Mouse (Mus musculus) neural tube, embryonic 12.5 days (tissue): ENCODE measurements around the gene Calca. TPM values are rescaled to one million over a fixed set of nuclear protein-coding genes. Genes with fewer than 3 reads are reported as not detected.
"Not testable (repeated sequence)": the region's sequence is repeated elsewhere in the genome, so short reads cannot be mapped to it uniquely, and the experiment has no call there.

Experiments used
- ATAC-seq: fragments of 200-750 bp; cut with Nextera tagmentation; 2 replicates; pipeline ENCODE4 v1.8.0; 2017; ENCODE audit warnings: low read depth, mild to moderate bottlenecking, moderate TSS enrichment, moderate library complexity; ENCODE audit not compliant: low FRiP score
- H3K27ac ChIP-seq: fragments of 300-500 bp; sonication (generic); 2 replicates; pipeline ENCODE4 v1.5.1; 2016
- H3K27me3 ChIP-seq: fragments of 300-500 bp; sonication (generic); replicated peaks from 2 replicates; pipeline ENCODE4 v1.6.1; 2016; ENCODE audit warnings: mild to moderate bottlenecking
- H3K36me3 ChIP-seq: fragments of 300-500 bp; sonication (generic); 2 replicates; pipeline ENCODE4 v1.6.1; 2016; ENCODE audit warnings: mild to moderate bottlenecking
- H3K4me1 ChIP-seq: fragments of 300-500 bp; sonication (generic); 2 replicates; pipeline ENCODE4 v1.6.1; 2016
- H3K4me2 ChIP-seq: fragments of 300-500 bp; sonication (generic); replicated peaks from 2 replicates; pipeline ENCODE4 v1.6.1; 2016; ENCODE audit warnings: mild to moderate bottlenecking
- H3K4me3 ChIP-seq: fragments of 300-500 bp; sonication (generic); 2 replicates; pipeline ENCODE4 v1.5.1; 2016
- H3K9ac ChIP-seq: fragments of 300-500 bp; sonication (generic); 2 replicates; pipeline ENCODE4 v1.6.1; 2016; ENCODE audit warnings: mild to moderate bottlenecking
- H3K9me3 ChIP-seq: fragments of 300-500 bp; sonication (generic); 2 replicates; pipeline ENCODE4 v1.6.1; 2016; ENCODE audit warnings: mild to moderate bottlenecking
- WGBS: fragments of 180-500 bp; shearing (Covaris S2); methylation state at CpG from one replicate; pipeline ENCODE4 v1.1.7; 2016; 5-methylcytosine and 5-hydroxymethylcytosine counted together
- polyA plus RNA-seq: library from polyadenylated mRNA; unstranded; fragments of >200 nt; fragmentation: Nextera tagmentation; extraction: Ambion mirVana; gene quantifications from 2 replicates; pipeline ENCODE4 v1.2.1, GENCODE M21; 2016

The Calca gene
- polyA plus RNA-seq = 4.3 and 6.4 TPM in 2 replicates

- H3K9me3 ChIP-seq = no peaks in the 10 kb centered on the region
- no peak within 1 kb of the TSS for H3K27ac ChIP-seq
- no peaks in the 10 kb centered on the region for H3K36me3 ChIP-seq
- peaks cover 9% of the 10 kb centered on the region; the same call in 1 of the 2 replicates for H3K27me3 ChIP-seq
- under 1% methylated on average over 12 of the region's 12 CpGs for WGBS
- H3K4me2 ChIP-seq = peak within 1 kb of the TSS; percentile 82
- peak within 1 kb of the TSS; percentile 37 for H3K4me3 ChIP-seq
- peak within 1 kb of the TSS; percentile 49 for H3K9ac ChIP-seq
- H3K4me1 ChIP-seq = peaks cover 9% of the 10 kb centered on the region; the same call in 1 of the 2 replicates
- ATAC-seq = peak; percentile 75
These were observed at the start of gene Calca for GRCm38 (mm10) chr7:114636102-114636501. Calca (minus strand) TSS chr7:114636357.

GRCm38 (mm10) chr7:114672697-114673096 lies 36.5 kb upstream of the Calca start:
- Histone ChIP-seq H3K9ac (no peak overlapping the region), H3K4me3 (no peak overlapping the region), H3K27me3 (no peaks in the 10 kb centered on the region), H3K4me2 (no peak overlapping the region), H3K4me1 (no peaks in the 10 kb centered on the region), H3K36me3 (no peaks in the 10 kb centered on the region), H3K27ac (no peak overlapping the region), H3K9me3 (no peaks in the 10 kb centered on the region)
- no peak for ATAC-seq
- WGBS = 36% methylated on average over 2 of the region's 2 CpGs

- Histone ChIP-seq H3K36me3 (no peaks in the 10 kb centered on the region), H3K9ac (no peak overlapping the region), H3K9me3 (no peaks in the 10 kb centered on the region), H3K27me3 (no peaks in the 10 kb centered on the region), H3K27ac (no peak overlapping the region), H3K4me2 (no peak overlapping the region), H3K4me1 (no peaks in the 10 kb centered on the region), H3K4me3 (no peak overlapping the region)
- 84% methylated on average over 1 of the region's 1 CpGs for WGBS
- no peak for ATAC-seq
These were observed 35.2 kb upstream of the Calca start for GRCm38 (mm10) chr7:114671405-114671804.

DNA sequence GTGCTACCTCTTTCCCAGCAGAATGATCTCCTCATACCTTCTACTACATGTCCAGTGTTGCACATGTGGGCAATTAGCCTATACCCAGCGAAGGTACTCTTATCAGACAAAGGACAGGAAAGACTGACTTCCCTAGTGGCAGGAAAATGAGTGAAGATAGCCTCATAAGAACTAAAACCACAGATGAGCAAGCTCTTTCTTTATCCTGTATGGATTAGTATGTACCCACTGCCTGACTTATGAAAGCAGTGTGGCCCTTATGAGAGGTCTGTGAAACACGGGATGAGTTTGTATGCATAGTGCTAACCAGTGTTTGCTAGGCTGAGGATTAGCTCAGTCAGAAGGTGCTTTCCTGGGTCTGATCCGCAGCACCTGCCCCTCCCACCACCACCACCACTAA lies 13.6 kb upstream of the Calca start:
- 58% methylated on average over 3 of the region's 3 CpGs for WGBS
- no peaks in the 10 kb centered on the region for H3K4me1 ChIP-seq
- H3K27ac ChIP-seq = no peak overlapping the region
- H3K4me3 ChIP-seq = no peak overlapping the region
- no peaks in the 10 kb centered on the region for H3K27me3 ChIP-seq
- no peak overlapping the region for H3K9ac ChIP-seq
- H3K9me3 ChIP-seq = no peaks in the 10 kb centered on the region
- H3K4me2 ChIP-seq = no peak overlapping the region
- ATAC-seq = no peak
- no peaks in the 10 kb centered on the region for H3K36me3 ChIP-seq

GRCm38 (mm10) chr7:114648791-114649190 lies 12.6 kb upstream of the Calca start:
- Histone ChIP-seq H3K4me2 (no peak overlapping the region), H3K36me3 (no peaks in the 10 kb centered on the region), H3K9ac (no peak overlapping the region), H3K4me3 (no peak overlapping the region), H3K4me1 (no peaks in the 10 kb centered on the region), H3K27me3 (no peaks in the 10 kb centered on the region), H3K27ac (no peak overlapping the region), H3K9me3 (no peaks in the 10 kb centered on the region)
- no peak for ATAC-seq
- WGBS = 70% methylated on average over 3 of the region's 3 CpGs

- ATAC-seq = peak; percentile 37; the same call in 1 of the 2 replicates
- H3K4me2 ChIP-seq = peak overlapping the region; percentile 82
- H3K4me1 ChIP-seq = peaks cover 9% of the 10 kb centered on the region; the same call in 1 of the 2 replicates
- H3K36me3 ChIP-seq = no peaks in the 10 kb centered on the region
- no peaks in the 10 kb centered on the region for H3K9me3 ChIP-seq
- peak overlapping the region; percentile 49 for H3K9ac ChIP-seq
- H3K27me3 ChIP-seq = peaks cover 9% of the 10 kb centered on the region; the same call in 1 of the 2 replicates
- WGBS = 1% methylated on average over 20 of the region's 20 CpGs
- no peak overlapping the region for H3K27ac ChIP-seq
- H3K4me3 ChIP-seq = peak overlapping the region; percentile 37
These were observed 522 bp downstream of the Calca start for GRCm38 (mm10) chr7:114635569-114636101.

- no peak overlapping the region for H3K27ac ChIP-seq
- H3K9me3 ChIP-seq = no peaks in the 10 kb centered on the region
- ATAC-seq = no peak
- H3K4me2 ChIP-seq = no peak overlapping the region
- H3K36me3 ChIP-seq = no peaks in the 10 kb centered on the region
- no peak overlapping the region for H3K4me3 ChIP-seq
- peaks cover 9% of the 10 kb centered on the region; the same call in 1 of the 2 replicates for H3K4me1 ChIP-seq
- peaks cover 9% of the 10 kb centered on the region; the same call in 1 of the 2 replicates for H3K27me3 ChIP-seq
- no peak overlapping the region for H3K9ac ChIP-seq
- WGBS = 83% methylated on average over 7 of the region's 7 CpGs
These were observed 1.8 kb downstream of the Calca start for GRCm38 (mm10) chr7:114634386-114634785.

DNA sequence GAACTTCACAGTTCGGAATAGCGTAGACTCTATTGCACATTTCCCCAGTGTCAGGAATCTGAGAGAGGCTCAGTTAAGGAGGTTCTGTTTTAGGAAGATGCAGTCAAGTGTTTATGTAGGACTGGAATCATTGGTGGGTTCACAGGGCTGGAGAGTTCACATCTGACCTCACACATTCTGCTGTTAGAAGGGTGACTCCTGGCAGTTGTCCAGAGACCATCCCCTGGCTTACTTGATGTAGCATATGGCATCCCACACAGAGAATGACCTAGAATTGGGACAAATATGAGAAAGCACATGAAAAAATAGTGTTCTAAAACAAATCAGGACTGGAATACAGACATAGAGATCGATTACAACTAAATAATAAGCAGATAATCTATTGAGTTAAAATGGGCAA lies 10.2 kb downstream of the Calca start:
- H3K36me3 ChIP-seq = no peaks in the 10 kb centered on the region
- no peak overlapping the region for H3K27ac ChIP-seq
- no peak overlapping the region for H3K9ac ChIP-seq
- no peaks in the 10 kb centered on the region for H3K27me3 ChIP-seq
- 91% methylated on average over 3 of the region's 3 CpGs for WGBS
- no peak for ATAC-seq
- no peaks in the 10 kb centered on the region for H3K9me3 ChIP-seq
- no peaks in the 10 kb centered on the region for H3K4me1 ChIP-seq
- no peak overlapping the region for H3K4me3 ChIP-seq
- no peak overlapping the region for H3K4me2 ChIP-seq

DNA sequence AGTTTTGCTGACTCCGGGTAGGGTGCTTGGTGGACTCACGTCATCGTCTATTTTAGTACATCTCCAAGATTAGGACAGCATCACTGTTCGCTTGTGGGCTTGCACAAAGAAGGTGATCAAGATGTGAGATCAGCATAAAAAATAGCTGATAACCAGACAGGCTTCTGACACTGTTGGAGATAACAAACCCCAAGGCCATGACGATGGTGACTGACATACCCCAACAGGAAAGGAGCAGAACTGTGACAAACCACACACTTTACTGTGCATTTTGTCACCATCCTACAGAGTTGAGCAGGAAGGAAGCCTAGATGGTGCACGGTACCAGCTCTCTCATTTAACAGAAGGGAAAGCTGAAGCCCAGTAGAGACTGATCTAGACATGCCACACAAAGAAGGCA lies 19.4 kb downstream of the Calca start:
- Histone ChIP-seq H3K27me3 (no peaks in the 10 kb centered on the region), H3K4me3 (no peak overlapping the region), H3K4me1 (no peaks in the 10 kb centered on the region), H3K27ac (no peak overlapping the region), H3K36me3 (no peaks in the 10 kb centered on the region), H3K4me2 (no peak overlapping the region), H3K9me3 (no peaks in the 10 kb centered on the region), H3K9ac (no peak overlapping the region)
- ATAC-seq = no peak
- 96% methylated on average over 6 of the region's 6 CpGs for WGBS

- H3K4me1 ChIP-seq, H3K27ac ChIP-seq, H3K27me3 ChIP-seq, H3K9ac ChIP-seq, ATAC-seq, H3K36me3 ChIP-seq, H3K4me2 ChIP-seq, H3K9me3 ChIP-seq, H3K4me3 ChIP-seq: not testable (repeated sequence)
- 94% methylated on average over 8 of the region's 8 CpGs for WGBS
These were observed 41.8 kb downstream of the Calca start for GRCm38 (mm10) chr7:114594391-114594790.

DNA sequence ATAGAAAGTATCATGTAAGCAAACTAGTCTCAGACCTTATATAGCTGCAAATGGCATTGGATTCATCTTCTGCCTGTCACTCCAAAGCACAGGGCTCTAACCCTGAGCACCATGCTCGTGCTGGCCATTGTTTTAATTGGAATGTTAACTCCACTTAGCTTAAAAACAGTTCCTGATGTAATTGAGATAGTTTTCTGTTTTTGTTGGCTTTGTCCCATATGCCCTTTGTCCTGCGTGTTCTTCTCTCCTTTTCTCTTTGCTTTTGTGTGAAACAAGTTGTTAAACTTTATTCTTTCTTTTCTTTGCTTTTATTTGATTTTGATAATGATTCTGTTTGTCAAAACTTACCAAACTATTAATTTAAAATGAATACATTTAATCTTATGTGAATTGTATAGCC lies 53.7 kb downstream of the Calca start:
- Histone ChIP-seq H3K4me2 (no peak overlapping the region), H3K4me3 (no peak overlapping the region), H3K9me3 (no peaks in the 10 kb centered on the region), H3K9ac (no peak overlapping the region), H3K27ac (no peak overlapping the region), H3K27me3 (no peaks in the 10 kb centered on the region), H3K4me1 (no peaks in the 10 kb centered on the region), H3K36me3 (no peaks in the 10 kb centered on the region)
- ATAC-seq = no peak
- WGBS = 50% methylated on average over 2 of the region's 2 CpGs
